Mouse (Mus musculus): ENCODE measurements at regions not wholly inside any gene's neighbourhood (a gene's known extent, or its start where the extent isn't known, plus 50 kb on each side); places are given as distances from the start of the nearest gene placed in this dataset.

DNA sequence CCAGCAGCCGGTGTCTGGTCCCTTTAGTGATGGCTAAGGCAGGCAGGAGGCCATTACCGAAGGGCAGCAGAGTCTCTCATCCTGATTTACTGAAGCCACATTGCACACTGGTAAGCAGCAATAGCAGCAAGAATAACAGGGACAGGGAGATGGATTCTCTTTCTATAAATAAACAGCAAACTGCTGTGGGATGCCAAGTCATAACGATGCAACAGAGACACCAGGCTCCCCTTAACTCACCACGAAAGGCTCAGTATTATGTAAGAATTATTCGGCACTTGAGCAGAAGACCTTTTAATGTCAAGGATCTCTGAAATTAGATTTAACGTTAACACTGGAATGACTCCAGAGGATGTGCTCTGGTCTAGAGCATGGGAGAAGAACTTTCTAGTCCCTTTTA is 202.1 kb downstream of the Ddx10 start:
- ATAC-seq (ENCODE audit: low FRiP score): no peak
- no peaks in the 10 kb centered on the region for H3K9me3 ChIP-seq (ENCODE audit: low read length)
- H3K4me2 ChIP-seq (ENCODE audit: low read depth, low read length, poor library complexity, severe bottlenecking): no peak overlapping the region
- H3K27ac ChIP-seq (ENCODE audit: low read depth, low read length): no peak overlapping the region
- H3K27me3 ChIP-seq (ENCODE audit: insufficient read depth, low read length): no peaks in the 10 kb centered on the region
- H3K36me3 ChIP-seq (ENCODE audit: insufficient read depth, low read length): no peaks in the 10 kb centered on the region
- no peak overlapping the region for H3K9ac ChIP-seq (replicated peaks; ENCODE audit: low read length, poor library complexity, severe bottlenecking)
- H3K4me1 ChIP-seq (ENCODE audit: insufficient read depth, low read length): no peaks in the 10 kb centered on the region
- no peak for TF ChIP-seq CTCF (IDR thresholded peaks at IDR 0.05)
- H3K4me3 ChIP-seq (ENCODE audit: low read depth, low read length): no peak overlapping the region
- no peak for DNase-seq (ENCODE audit: low spot score)
- 76% methylated on average over 6 of the region's 6 CpGs for WGBS

DNA sequence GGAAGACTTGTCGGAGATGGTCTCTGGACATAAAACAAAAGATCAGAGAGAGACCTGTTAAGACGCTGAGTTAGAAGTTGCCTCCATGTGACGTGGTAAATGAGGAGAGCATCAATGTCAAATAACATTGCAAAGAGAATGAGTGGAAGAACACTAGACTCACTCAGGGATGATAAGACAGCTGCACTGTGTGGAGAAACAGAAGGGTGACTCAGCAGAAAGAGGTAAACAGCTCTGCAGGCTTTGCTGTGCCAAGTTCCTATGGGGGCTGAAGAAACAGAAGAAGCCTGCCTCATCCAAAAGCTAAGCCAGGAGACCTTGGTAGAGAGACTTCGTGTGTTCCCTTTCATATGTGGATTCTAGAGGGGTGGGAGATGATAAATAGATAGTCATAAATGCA is 214.1 kb downstream of the Ddx10 start:
- no peak overlapping the region for H3K9ac ChIP-seq (replicated peaks; ENCODE audit: low read length, poor library complexity, severe bottlenecking)
- H3K4me1 ChIP-seq (ENCODE audit: insufficient read depth, low read length): no peaks in the 10 kb centered on the region
- no peak overlapping the region for H3K4me2 ChIP-seq (ENCODE audit: low read depth, low read length, poor library complexity, severe bottlenecking)
- no peaks in the 10 kb centered on the region for H3K27me3 ChIP-seq (ENCODE audit: insufficient read depth, low read length)
- DNase-seq (ENCODE audit: low spot score) (no peak), ATAC-seq (ENCODE audit: low FRiP score) (no peak)
- H3K4me3 ChIP-seq (ENCODE audit: low read depth, low read length): no peak overlapping the region
- no peak for TF ChIP-seq CTCF (IDR thresholded peaks at IDR 0.05)
- no peak overlapping the region for H3K27ac ChIP-seq (ENCODE audit: low read depth, low read length)
- no peaks in the 10 kb centered on the region for H3K9me3 ChIP-seq (ENCODE audit: low read length)
- H3K36me3 ChIP-seq (ENCODE audit: insufficient read depth, low read length): no peaks in the 10 kb centered on the region
- 89% methylated on average over 4 of the region's 4 CpGs for WGBS

DNA sequence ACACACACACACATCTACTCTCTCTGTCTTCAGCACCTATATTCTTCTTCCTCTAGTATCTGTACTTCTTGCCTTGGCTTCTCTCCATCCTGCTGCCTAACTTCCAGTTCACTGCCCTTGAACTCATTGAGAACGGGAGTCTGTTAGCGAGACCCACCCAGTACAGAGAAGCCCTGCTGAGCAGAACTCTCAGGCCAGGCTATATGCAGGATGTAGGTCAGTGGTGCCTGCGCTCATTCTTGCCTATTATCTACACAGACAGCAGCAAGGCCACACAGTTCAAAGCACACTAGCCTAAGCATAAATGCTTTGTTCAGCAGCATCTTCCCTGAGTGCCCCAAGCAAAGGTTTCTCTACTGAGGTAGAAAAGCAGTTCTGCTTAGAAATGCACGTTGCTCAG is 225.8 kb downstream of the Ddx10 start:
- ATAC-seq (ENCODE audit: low FRiP score) (no peak), DNase-seq (ENCODE audit: low spot score) (no peak)
- H3K4me1 ChIP-seq (ENCODE audit: insufficient read depth, low read length): no peaks in the 10 kb centered on the region
- no peaks in the 10 kb centered on the region for H3K9me3 ChIP-seq (ENCODE audit: low read length)
- 67% methylated on average over 4 of the region's 4 CpGs for WGBS
- no peak overlapping the region for H3K4me2 ChIP-seq (ENCODE audit: low read depth, low read length, poor library complexity, severe bottlenecking)
- TF ChIP-seq CTCF (IDR thresholded peaks at IDR 0.05): no peak
- no peak overlapping the region for H3K9ac ChIP-seq (replicated peaks; ENCODE audit: low read length, poor library complexity, severe bottlenecking)
- no peaks in the 10 kb centered on the region for H3K27me3 ChIP-seq (ENCODE audit: insufficient read depth, low read length)
- no peaks in the 10 kb centered on the region for H3K36me3 ChIP-seq (ENCODE audit: insufficient read depth, low read length)
- H3K27ac ChIP-seq (ENCODE audit: low read depth, low read length): no peak overlapping the region
- H3K4me3 ChIP-seq (ENCODE audit: low read depth, low read length): no peak overlapping the region

DNA sequence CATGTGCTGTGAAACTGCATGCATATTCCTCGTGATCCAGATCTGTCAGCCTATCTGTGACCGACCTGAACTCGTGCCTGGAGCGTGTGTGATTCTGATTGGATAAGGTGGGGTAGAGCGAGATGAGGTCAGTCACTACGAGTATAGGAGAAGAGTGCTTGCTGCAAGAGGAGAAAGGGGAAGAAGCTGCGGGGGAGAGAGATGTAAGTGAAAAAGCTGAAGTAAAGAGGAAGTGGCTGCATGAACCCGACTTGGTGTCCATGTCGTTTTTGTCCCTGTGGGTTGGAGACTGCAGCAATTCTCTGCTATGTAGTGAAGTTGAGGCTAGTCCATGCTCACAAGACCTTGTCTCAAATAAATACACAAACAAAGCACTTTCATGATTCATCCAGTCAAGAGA is 237.1 kb downstream of the Ddx10 start:
- DNase-seq (ENCODE audit: low spot score) (no peak), ATAC-seq (ENCODE audit: low FRiP score) (no peak)
- Histone ChIP-seq H3K36me3 (ENCODE audit: insufficient read depth, low read length) (no peaks in the 10 kb centered on the region), H3K4me2 (ENCODE audit: low read depth, low read length, poor library complexity, severe bottlenecking) (no peak overlapping the region), H3K27ac (ENCODE audit: low read depth, low read length) (no peak overlapping the region), H3K9me3 (ENCODE audit: low read length) (no peaks in the 10 kb centered on the region), H3K4me3 (ENCODE audit: low read depth, low read length) (no peak overlapping the region), H3K4me1 (ENCODE audit: insufficient read depth, low read length) (no peaks in the 10 kb centered on the region), H3K27me3 (ENCODE audit: insufficient read depth, low read length) (no peaks in the 10 kb centered on the region), H3K9ac (replicated peaks; ENCODE audit: low read length, poor library complexity, severe bottlenecking) (no peak overlapping the region)
- TF ChIP-seq CTCF (IDR thresholded peaks at IDR 0.05): no peak
- whole genome bisulfite sequencing: 93% methylated on average over 9 of the region's 9 CpGs

DNA sequence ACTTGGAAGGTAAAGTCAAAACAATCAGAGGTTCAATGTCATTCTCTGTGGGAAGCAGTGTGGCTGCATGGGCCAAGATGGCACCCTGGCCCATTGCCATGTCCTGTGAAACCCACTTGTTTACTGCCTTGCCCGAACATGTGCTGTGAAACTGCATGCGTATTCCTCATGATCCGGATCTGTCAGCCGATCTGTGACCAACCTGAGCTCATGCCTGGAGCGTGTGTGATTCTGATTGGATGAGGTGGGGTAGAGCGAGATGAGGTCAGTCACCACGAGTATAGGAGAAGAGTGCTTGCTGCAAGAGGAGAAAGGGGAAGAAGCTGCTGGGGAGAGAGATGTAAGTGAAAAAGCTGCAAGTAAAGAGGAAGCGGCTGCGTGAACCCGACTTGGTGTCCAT is 240.5 kb downstream of the Ddx10 start:
- Histone ChIP-seq H3K36me3 (ENCODE audit: insufficient read depth, low read length) (no peaks in the 10 kb centered on the region), H3K4me3 (ENCODE audit: low read depth, low read length) (no peak overlapping the region), H3K27me3 (ENCODE audit: insufficient read depth, low read length) (no peaks in the 10 kb centered on the region), H3K27ac (ENCODE audit: low read depth, low read length) (no peak overlapping the region), H3K9ac (replicated peaks; ENCODE audit: low read length, poor library complexity, severe bottlenecking) (no peak overlapping the region), H3K4me2 (ENCODE audit: low read depth, low read length, poor library complexity, severe bottlenecking) (no peak overlapping the region), H3K4me1 (ENCODE audit: insufficient read depth, low read length) (no peaks in the 10 kb centered on the region), H3K9me3 (ENCODE audit: low read length) (no peaks in the 10 kb centered on the region)
- WGBS: 93% methylated on average over 10 of the region's 10 CpGs
- no peak for TF ChIP-seq CTCF (IDR thresholded peaks at IDR 0.05)
- DNase-seq (ENCODE audit: low spot score): no peak
- no peak for ATAC-seq (ENCODE audit: low FRiP score)

DNA sequence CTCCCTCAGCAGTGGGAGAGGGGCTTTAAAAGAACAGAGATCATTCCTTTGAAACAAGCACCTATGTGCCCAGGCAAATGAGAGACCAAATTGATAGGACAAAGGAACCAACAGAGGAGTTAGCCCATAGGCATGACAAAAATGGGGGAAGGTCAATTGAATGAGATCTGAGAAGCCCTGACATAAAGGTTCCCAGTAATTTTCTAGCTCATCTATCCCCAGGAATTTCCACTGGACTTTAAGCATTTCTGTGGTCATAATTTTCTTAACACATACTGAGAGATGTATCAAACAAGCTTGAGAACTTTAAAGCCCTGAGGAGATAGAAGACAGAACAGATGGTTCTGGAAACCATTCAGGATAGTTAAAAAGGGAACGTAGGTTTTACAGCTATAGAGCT is 241.8 kb downstream of the Ddx10 start:
- no peaks in the 10 kb centered on the region for H3K4me1 ChIP-seq (ENCODE audit: insufficient read depth, low read length)
- H3K36me3 ChIP-seq (ENCODE audit: insufficient read depth, low read length): no peaks in the 10 kb centered on the region
- no peaks in the 10 kb centered on the region for H3K9me3 ChIP-seq (ENCODE audit: low read length)
- no peak for DNase-seq (ENCODE audit: low spot score)
- H3K27ac ChIP-seq (ENCODE audit: low read depth, low read length): no peak overlapping the region
- H3K4me2 ChIP-seq (ENCODE audit: low read depth, low read length, poor library complexity, severe bottlenecking): no peak overlapping the region
- no peak overlapping the region for H3K9ac ChIP-seq (replicated peaks; ENCODE audit: low read length, poor library complexity, severe bottlenecking)
- no peaks in the 10 kb centered on the region for H3K27me3 ChIP-seq (ENCODE audit: insufficient read depth, low read length)
- no peak overlapping the region for H3K4me3 ChIP-seq (ENCODE audit: low read depth, low read length)
- 76% methylated on average over 1 of the region's 1 CpGs for WGBS
- ATAC-seq (ENCODE audit: low FRiP score): no peak
- no peak for TF ChIP-seq CTCF (IDR thresholded peaks at IDR 0.05)
